Mouse (Mus musculus): ENCODE data around the gene Dlgap3. TPM values are rescaled to one million over a fixed set of nuclear protein-coding genes. Genes with fewer than 3 reads are reported as not detected.

Dlgap3 gene
- polyA plus RNA-seq, 1 experiment from 2014 or later: 8.3 TPM

DNA sequence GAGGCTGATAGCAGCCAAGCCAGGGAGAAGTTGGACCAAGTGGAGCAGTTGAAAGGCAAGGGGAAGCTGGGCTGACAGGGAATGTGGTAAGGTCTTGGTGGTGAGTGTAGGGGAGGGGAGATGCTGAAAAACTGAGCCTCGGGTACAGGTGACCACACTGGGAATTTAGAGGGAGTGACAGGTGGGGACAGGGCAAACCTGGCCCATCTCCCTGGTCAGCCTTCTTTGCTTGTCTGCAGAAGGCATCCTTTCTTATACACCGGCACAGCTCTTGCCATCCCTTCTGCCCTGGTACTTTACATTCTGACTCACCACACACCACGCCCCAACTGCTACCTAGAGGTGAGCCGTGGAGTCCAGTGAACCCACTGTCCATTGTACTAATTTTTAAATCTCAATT is 54.8 kb downstream of the Dlgap3 start:
- no peak overlapping the region for H3K9ac ChIP-seq (replicated peaks; ENCODE audit: low read depth, low read length)
- 55% methylated on average over 4 of the region's 4 CpGs for WGBS
- H3K27ac ChIP-seq (ENCODE audit: low read length): no peak overlapping the region
- peaks cover 16% of the 10 kb centered on the region for H3K4me1 ChIP-seq (replicated peaks; ENCODE audit: control insufficient read depth, insufficient read depth, low read length)
- H3K9me3 ChIP-seq (ENCODE audit: control insufficient read depth, low read length): no peaks in the 10 kb centered on the region
- H3K27me3 ChIP-seq (replicated peaks; ENCODE audit: control insufficient read depth, insufficient read depth, low read length): peaks cover 10% of the 10 kb centered on the region
- no peak overlapping the region for H3K4me3 ChIP-seq (replicated peaks; ENCODE audit: low read length)
- no peaks in the 10 kb centered on the region for H3K36me3 ChIP-seq (ENCODE audit: control insufficient read depth, insufficient read depth)
- no peak overlapping the region for H3K4me2 ChIP-seq (ENCODE audit: low read length)
- ATAC-seq: no peak

DNA sequence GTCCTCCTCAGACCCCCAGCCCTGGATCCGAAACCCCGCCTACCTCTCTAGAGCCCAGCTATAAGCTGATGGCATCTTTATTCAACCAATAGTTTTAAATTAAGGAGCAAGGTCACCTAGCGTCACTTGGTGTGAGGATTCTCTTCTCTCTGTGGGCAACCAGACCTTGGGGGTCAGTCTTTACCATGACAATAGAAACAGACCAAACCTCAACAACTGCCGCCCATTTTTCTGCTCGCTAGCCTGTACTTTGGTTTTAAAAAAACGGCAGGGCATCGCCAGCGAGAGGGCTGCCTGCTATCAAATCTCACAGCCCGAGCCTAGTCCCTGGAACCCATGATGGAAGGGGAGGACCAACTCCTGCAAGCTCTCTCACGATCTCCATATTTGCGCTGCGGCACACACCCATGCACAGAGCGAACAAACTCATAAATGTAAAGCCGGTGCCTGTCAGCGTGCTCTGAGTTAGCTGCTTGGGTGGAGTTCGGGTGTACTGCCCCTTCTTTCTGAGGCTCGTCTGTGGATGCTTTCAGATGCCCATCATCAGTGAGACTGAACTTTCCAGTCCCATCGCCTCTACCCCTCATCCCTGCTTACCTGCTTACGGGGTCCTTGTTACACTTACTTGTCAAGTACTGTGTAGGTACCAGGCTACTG is 55.6 kb downstream of the Dlgap3 start:
- Histone ChIP-seq H3K27ac (ENCODE audit: low read length) (no peak overlapping the region), H3K9ac (replicated peaks; ENCODE audit: low read depth, low read length) (no peak overlapping the region), H3K4me2 (ENCODE audit: low read length) (peak overlapping the region; percentile 11), H3K9me3 (ENCODE audit: control insufficient read depth, low read length) (no peaks in the 10 kb centered on the region), H3K36me3 (ENCODE audit: control insufficient read depth, insufficient read depth) (no peaks in the 10 kb centered on the region), H3K4me3 (replicated peaks; ENCODE audit: low read length) (no peak overlapping the region), H3K4me1 (replicated peaks; ENCODE audit: control insufficient read depth, insufficient read depth, low read length) (peaks cover 16% of the 10 kb centered on the region), H3K27me3 (replicated peaks; ENCODE audit: control insufficient read depth, insufficient read depth, low read length) (peaks cover 10% of the 10 kb centered on the region)
- WGBS: 11% methylated on average over 19 of the region's 19 CpGs
- ATAC-seq: no peak

DNA sequence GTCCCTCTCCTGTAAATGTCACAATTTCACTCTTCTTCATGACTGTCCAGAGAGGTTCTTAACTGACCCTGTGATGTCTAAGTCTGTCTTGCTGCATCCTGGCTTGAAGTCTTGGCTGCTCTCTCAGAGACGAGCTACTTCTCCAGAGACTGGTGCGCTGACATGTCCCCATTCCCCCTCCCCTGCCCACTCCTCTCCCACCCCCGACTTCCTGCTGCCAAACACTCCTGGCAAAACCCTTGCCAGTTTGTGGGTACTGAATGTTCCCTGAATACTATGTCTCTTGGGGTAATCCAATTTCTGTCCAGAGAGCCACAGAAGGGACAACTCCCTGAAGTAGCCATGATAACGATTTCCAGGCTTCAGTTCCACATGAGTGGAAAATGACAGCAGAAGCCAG is 57.1 kb downstream of the Dlgap3 start:
- peaks cover 18% of the 10 kb centered on the region for H3K4me1 ChIP-seq (replicated peaks; ENCODE audit: control insufficient read depth, insufficient read depth, low read length)
- no peaks in the 10 kb centered on the region for H3K36me3 ChIP-seq (ENCODE audit: control insufficient read depth, insufficient read depth)
- ATAC-seq: no peak
- H3K27ac ChIP-seq (ENCODE audit: low read length): no peak overlapping the region
- H3K9me3 ChIP-seq (ENCODE audit: control insufficient read depth, low read length): no peaks in the 10 kb centered on the region
- no peak overlapping the region for H3K4me3 ChIP-seq (replicated peaks; ENCODE audit: low read length)
- H3K27me3 ChIP-seq (replicated peaks; ENCODE audit: control insufficient read depth, insufficient read depth, low read length): peaks cover 10% of the 10 kb centered on the region
- 33% methylated on average over 4 of the region's 4 CpGs for WGBS
- no peak overlapping the region for H3K9ac ChIP-seq (replicated peaks; ENCODE audit: low read depth, low read length)
- H3K4me2 ChIP-seq (ENCODE audit: low read length): no peak overlapping the region

DNA sequence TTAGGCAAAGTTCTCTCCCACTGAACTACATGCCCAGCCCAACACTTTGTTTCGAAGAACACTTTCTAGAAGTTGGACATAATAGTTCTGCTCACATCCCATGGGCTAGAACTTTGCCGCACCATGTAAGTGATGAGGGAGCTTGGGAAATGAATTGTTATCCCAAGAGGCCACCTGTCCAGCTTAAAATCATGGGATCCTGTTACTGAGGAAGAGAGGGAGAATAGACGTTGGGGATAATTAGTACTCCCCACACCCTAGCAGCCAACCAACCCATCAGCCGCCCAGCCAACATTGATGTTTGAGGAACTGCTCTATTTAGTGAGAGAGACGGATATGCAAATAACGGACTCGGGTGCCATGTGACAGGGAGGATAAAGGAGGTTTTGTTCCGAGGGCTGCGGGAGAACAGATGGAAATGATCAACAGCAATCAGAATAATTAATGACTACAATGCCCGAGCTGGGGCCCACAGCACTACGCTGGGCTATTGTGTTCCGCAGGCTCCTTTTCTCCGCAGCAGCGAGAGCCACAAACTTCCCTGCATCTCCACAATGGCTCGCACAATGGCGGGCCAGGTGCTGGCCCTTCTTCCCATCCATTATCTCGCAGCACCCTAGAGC is 58.2 kb downstream of the Dlgap3 start:
- WGBS: 8% methylated on average over 17 of the region's 17 CpGs

DNA sequence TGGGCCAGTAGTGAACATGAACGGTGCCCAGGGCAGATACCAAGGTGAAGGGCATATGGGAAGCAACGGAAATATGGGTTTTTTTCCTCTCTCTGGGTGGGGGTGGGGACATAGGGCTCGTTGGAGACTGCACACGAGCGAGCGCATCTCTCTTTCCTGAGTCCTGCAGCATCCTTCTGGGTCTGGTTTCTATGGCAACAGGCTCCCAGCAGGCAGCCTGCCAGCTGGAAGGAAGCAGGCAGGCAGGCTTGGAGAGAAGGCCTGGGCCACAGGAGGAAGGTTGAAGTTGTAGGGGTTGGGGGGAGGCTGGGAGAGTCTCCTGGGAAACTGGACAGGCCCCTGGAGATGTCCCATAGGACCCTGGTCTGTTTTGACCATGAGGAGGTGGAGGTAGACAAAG is 63.0 kb downstream of the Dlgap3 start:
- no peaks in the 10 kb centered on the region for H3K27me3 ChIP-seq (replicated peaks; ENCODE audit: control insufficient read depth, insufficient read depth, low read length)
- 6% methylated on average over 6 of the region's 6 CpGs for WGBS
- H3K9ac ChIP-seq (replicated peaks; ENCODE audit: low read depth, low read length): peak overlapping the region; percentile 41; the same call in 1 of the 2 replicates
- peak; percentile 73 for ATAC-seq
- H3K36me3 ChIP-seq (ENCODE audit: control insufficient read depth, insufficient read depth): no peaks in the 10 kb centered on the region
- peak overlapping the region; percentile 90 for H3K27ac ChIP-seq (ENCODE audit: low read length)
- H3K9me3 ChIP-seq (ENCODE audit: control insufficient read depth, low read length): no peaks in the 10 kb centered on the region
- H3K4me3 ChIP-seq (replicated peaks; ENCODE audit: low read length): no peak overlapping the region
- H3K4me1 ChIP-seq (replicated peaks; ENCODE audit: control insufficient read depth, insufficient read depth, low read length): peaks cover 43% of the 10 kb centered on the region
- H3K4me2 ChIP-seq (ENCODE audit: low read length): peak overlapping the region; percentile 47

More for the DNA sequence above, 58.2 kb downstream of the Dlgap3 start:
- Histone ChIP-seq H3K4me3 (replicated peaks; ENCODE audit: low read length) (no peak overlapping the region), H3K4me1 (replicated peaks; ENCODE audit: control insufficient read depth, insufficient read depth, low read length) (peaks cover 29% of the 10 kb centered on the region), H3K36me3 (ENCODE audit: control insufficient read depth, insufficient read depth) (no peaks in the 10 kb centered on the region), H3K4me2 (ENCODE audit: low read length) (0 out of 2 replicates have a peak overlapping the region, but pooled peaks have one; percentile 4), H3K27me3 (replicated peaks; ENCODE audit: control insufficient read depth, insufficient read depth, low read length) (peaks cover 10% of the 10 kb centered on the region), H3K27ac (ENCODE audit: low read length) (peak overlapping the region; percentile 66), H3K9me3 (ENCODE audit: control insufficient read depth, low read length) (no peaks in the 10 kb centered on the region), H3K9ac (replicated peaks; ENCODE audit: low read depth, low read length) (no peak overlapping the region; the same call in 1 of the 2 replicates)
- peak; percentile 86 for ATAC-seq

DNA sequence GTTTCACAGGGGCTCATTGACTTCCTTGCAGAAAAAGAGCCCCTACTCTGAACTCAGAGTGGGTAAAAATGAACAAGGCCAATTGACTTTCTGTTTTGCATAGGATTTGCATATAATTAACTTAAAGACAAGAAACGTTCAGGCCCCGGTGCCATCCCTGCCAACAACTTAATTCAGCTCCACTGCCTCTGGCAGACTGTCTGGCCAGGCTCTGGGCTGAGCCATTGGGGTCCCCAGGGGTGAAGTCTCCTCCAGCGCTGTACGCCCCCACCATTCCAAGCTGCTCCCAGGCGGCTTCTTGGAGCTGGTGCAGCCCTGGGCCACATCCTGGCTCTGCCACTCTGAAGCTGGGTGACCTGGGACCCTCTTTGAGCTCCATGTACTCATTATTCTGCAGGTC is 63.5 kb downstream of the Dlgap3 start:
- Histone ChIP-seq H3K4me1 (replicated peaks; ENCODE audit: control insufficient read depth, insufficient read depth, low read length) (peaks cover 40% of the 10 kb centered on the region), H3K4me2 (ENCODE audit: low read length) (peak overlapping the region; percentile 47), H3K27me3 (replicated peaks; ENCODE audit: control insufficient read depth, insufficient read depth, low read length) (no peaks in the 10 kb centered on the region), H3K27ac (ENCODE audit: low read length) (peak overlapping the region; percentile 90), H3K9ac (replicated peaks; ENCODE audit: low read depth, low read length) (peak overlapping the region; percentile 41; the same call in 1 of the 2 replicates), H3K4me3 (replicated peaks; ENCODE audit: low read length) (no peak overlapping the region), H3K36me3 (ENCODE audit: control insufficient read depth, insufficient read depth) (no peaks in the 10 kb centered on the region), H3K9me3 (ENCODE audit: control insufficient read depth, low read length) (no peaks in the 10 kb centered on the region)
- WGBS: 22% methylated on average over 5 of the region's 5 CpGs
- ATAC-seq: peak; percentile 54

DNA sequence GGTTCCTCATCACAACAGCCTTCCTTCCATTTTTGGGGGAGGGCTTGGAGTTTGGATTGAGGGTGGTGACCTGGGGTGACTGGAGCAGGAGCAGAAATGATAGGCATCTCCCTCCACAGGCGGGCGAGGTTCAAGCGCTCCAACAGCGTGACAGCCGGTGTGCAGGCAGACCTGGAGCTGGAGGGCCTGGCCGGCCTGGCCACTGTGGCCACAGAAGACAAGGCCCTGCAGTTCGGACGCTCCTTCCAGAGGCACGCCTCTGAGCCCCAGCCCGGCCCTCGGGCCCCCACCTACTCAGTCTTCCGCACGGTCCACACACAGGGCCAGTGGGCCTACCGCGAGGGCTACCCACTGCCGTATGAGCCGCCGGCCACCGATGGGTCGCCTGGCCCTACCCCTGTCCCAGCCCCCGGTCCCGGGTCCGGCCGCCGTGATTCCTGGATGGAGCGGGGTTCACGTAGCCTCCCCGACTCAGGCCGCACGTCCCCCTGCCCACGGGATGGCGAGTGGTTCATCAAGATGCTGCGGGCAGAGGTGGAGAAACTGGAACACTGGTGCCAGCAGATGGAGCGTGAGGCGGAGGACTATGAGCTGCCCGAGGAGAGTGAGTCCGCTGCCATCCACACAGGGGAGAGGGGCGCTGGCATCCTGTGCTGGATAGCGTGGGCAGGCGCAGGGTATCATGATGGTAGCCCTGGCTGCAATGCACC is 64.6 kb downstream of the Dlgap3 start:
- 95% methylated on average over 40 of the region's 40 CpGs for WGBS
- no peak for ATAC-seq
- Histone ChIP-seq H3K27ac (ENCODE audit: low read length) (peak overlapping the region; percentile 90; the same call in 1 of the 2 replicates), H3K4me3 (replicated peaks; ENCODE audit: low read length) (no peak overlapping the region), H3K36me3 (ENCODE audit: control insufficient read depth, insufficient read depth) (no peaks in the 10 kb centered on the region), H3K27me3 (replicated peaks; ENCODE audit: control insufficient read depth, insufficient read depth, low read length) (no peaks in the 10 kb centered on the region), H3K9ac (replicated peaks; ENCODE audit: low read depth, low read length) (no peak overlapping the region), H3K9me3 (ENCODE audit: control insufficient read depth, low read length) (no peaks in the 10 kb centered on the region), H3K4me2 (ENCODE audit: low read length) (no peak overlapping the region), H3K4me1 (replicated peaks; ENCODE audit: control insufficient read depth, insufficient read depth, low read length) (peaks cover 37% of the 10 kb centered on the region)

DNA sequence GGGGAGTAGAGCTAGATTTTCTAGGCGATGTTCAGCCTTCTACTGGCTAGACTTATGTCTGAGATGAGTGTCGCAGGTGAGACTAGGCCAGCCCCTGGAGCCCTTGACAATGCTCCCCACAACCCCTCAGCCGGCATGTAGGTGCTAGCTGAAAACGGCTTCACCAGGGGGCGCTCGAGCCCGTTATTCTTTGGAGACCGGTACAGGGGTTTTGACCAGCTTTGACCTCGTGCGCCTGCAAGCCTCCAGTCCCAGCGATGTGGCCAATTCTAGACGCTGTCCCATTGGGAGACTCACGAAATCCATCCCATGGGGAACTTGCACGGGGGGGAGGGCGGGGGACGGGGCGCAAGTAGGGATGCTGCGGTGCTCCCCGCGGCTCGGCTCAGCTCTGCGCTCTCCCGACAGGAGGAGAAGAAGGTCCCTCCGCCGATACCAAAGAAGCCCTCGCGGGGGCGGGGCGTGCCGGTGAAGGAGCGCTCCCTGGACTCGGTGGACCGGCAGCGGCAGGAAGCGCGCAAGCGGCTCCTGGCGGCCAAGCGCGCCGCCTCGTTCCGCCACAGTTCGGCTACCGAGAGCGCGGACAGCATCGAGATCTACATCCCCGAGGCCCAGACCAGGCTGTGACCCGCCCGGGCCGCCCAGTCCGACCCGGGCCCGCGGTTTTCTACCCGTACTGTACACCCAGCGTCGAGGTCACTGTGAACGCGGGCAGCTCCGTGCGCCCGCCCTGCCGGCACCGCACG is 66.9 kb downstream of the Dlgap3 start:
- peak; percentile 74 for ATAC-seq
- WGBS: under 1% methylated on average over 63 of the region's 67 CpGs
- H3K27ac ChIP-seq (ENCODE audit: low read length): peak overlapping the region; percentile 70
- H3K9me3 ChIP-seq (ENCODE audit: control insufficient read depth, low read length): no peaks in the 10 kb centered on the region
- H3K4me2 ChIP-seq (ENCODE audit: low read length): peak overlapping the region; percentile 83
- H3K27me3 ChIP-seq (replicated peaks; ENCODE audit: control insufficient read depth, insufficient read depth, low read length): no peaks in the 10 kb centered on the region
- peak overlapping the region; percentile 65 for H3K4me3 ChIP-seq (replicated peaks; ENCODE audit: low read length)
- peak overlapping the region; percentile 81 for H3K9ac ChIP-seq (replicated peaks; ENCODE audit: low read depth, low read length)
- peaks cover 37% of the 10 kb centered on the region for H3K4me1 ChIP-seq (replicated peaks; ENCODE audit: control insufficient read depth, insufficient read depth, low read length)
- H3K36me3 ChIP-seq (ENCODE audit: control insufficient read depth, insufficient read depth): no peaks in the 10 kb centered on the region

DNA sequence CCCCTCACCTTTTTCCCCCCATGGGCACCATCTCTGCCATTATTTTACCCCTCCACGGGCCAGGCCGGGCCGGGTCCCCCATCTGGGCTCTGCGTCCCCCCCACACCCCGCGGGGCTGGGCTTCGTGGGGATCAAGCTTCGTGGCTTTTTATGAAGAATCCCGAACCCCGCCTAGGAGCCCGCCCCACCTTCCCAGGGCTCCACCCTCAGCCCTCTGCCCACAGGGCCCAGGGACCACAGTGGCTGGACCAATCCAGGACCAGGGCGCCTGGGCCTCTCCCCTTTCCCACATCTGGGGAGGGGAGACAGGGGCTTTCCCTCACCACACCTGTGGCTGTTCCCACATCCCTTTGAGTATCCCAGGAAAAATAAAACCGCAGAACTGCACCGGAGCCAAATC is 67.6 kb downstream of the Dlgap3 start:
- Histone ChIP-seq H3K4me3 (replicated peaks; ENCODE audit: low read length) (peak overlapping the region; percentile 65), H3K4me1 (replicated peaks; ENCODE audit: control insufficient read depth, insufficient read depth, low read length) (peaks cover 29% of the 10 kb centered on the region), H3K9ac (replicated peaks; ENCODE audit: low read depth, low read length) (peak overlapping the region; percentile 81), H3K36me3 (ENCODE audit: control insufficient read depth, insufficient read depth) (no peaks in the 10 kb centered on the region), H3K4me2 (ENCODE audit: low read length) (peak overlapping the region; percentile 83), H3K27ac (ENCODE audit: low read length) (no peak overlapping the region; the same call in 1 of the 2 replicates), H3K9me3 (ENCODE audit: control insufficient read depth, low read length) (no peaks in the 10 kb centered on the region), H3K27me3 (replicated peaks; ENCODE audit: control insufficient read depth, insufficient read depth, low read length) (no peaks in the 10 kb centered on the region)
- ATAC-seq: no peak
- WGBS: 2% methylated on average over 14 of the region's 14 CpGs
